Comparison of ENCODE assay signal across 1 mouse cellular context in the genomic region with DNA sequence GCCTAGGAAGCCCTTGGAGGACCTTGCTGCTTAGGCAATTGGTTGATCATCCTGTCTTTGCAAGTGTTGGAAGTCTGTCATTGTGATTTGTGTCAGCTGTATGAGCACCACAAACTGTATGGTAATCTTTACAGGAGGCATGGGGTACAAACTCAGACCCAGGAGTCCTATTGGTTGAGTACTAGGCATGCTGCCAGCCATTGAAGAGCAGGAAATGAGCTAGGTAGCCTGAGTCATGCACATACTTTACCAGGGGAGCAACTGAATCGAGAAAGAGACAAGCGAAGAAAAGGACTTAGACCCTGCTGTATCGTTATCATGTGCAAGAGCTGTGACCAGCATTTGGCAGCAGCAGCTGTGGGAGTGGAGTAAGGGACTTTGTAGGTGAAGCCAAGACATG.
TF ChIP-seq lines count a peak whose summit lies in the region.

No protein-coding gene starts in this region.

TF ChIP-seq in MEL, 35 proteins besides CTCF, POLR2A, EP300 and RAD21 (continued from another document):
- no peak for TF ChIP-seq USF2 (IDR thresholded peaks at IDR 0.05; ENCODE audit: borderline replicate concordance in 1 of 2, insufficient read depth in 1 of 2, low read depth in 1 of 2, low read length in 2 of 2)
